9 mouse cellular contexts compared by ENCODE assay signal in genomic region chr11:5314796-5315195, GRCm38 (mm10). TPM values are rescaled to one million over a fixed set of nuclear protein-coding genes. Genes with fewer than 3 reads are reported as not detected.
DNase-seq lines count a peak whose midpoint lies in the region; ATAC-seq and TF ChIP-seq lines count a peak whose summit lies in the region.
"Had no signal": no experiment of that assay in that cellular context is flagged by ENCODE, and none has a peak within 500 bp of the region (broad histone marks: within the 10 kb centered on the region; RNA-seq: fewer than 3 reads in every experiment).

No protein-coding gene starts in this region.

- H3K4me2 ChIP-seq in heart, embryonic 13.5 days, result no peak overlapping the region
- H3K4me2 ChIP-seq in heart, embryonic 11.5 days, result no peak overlapping the region
- H3K4me2 ChIP-seq in forebrain, embryonic 14.5 days (ENCODE audit: low read length), result no peak overlapping the region
- H3K4me2 ChIP-seq: liver, embryonic 13.5 days had no signal

- 0 out of 2 replicates have a peak overlapping the region, but pooled peaks have one; percentile 39 for H3K27ac ChIP-seq in heart, embryonic 13.5 days (replicated peaks)
- no peak overlapping the region for H3K27ac ChIP-seq in heart, embryonic 11.5 days (ENCODE audit: low read depth, low read length)
- H3K27ac ChIP-seq in forebrain, embryonic 14.5 days (ENCODE audit: low read depth, low read length), result peak overlapping the region; percentile 86
- no peak overlapping the region for H3K27ac ChIP-seq in thymus, adult 2 months (ENCODE audit: control insufficient read depth, insufficient read depth, low read length)
- H3K27ac ChIP-seq: liver, embryonic 13.5 days had no signal

- H3K36me3 ChIP-seq in heart, embryonic 13.5 days, result no peaks in the 10 kb centered on the region
- H3K36me3 ChIP-seq in heart, embryonic 11.5 days (ENCODE audit: control insufficient read depth, insufficient read depth, low read length), result no peaks in the 10 kb centered on the region
- no peaks in the 10 kb centered on the region for H3K36me3 ChIP-seq in forebrain, embryonic 14.5 days (ENCODE audit: control insufficient read depth, insufficient read depth, low read length)
- H3K36me3 ChIP-seq in thymus, adult 2 months (ENCODE audit: control insufficient read depth, insufficient read depth, low read length), result no peaks in the 10 kb centered on the region
- H3K36me3 ChIP-seq: liver, embryonic 13.5 days had no signal

- no peaks in the 10 kb centered on the region for H3K27me3 ChIP-seq in heart, embryonic 13.5 days (replicated peaks)
- H3K27me3 ChIP-seq in heart, embryonic 11.5 days (ENCODE audit: control insufficient read depth, insufficient read depth, low read length), result no peaks in the 10 kb centered on the region
- H3K27me3 ChIP-seq in forebrain, embryonic 14.5 days (replicated peaks; ENCODE audit: control insufficient read depth, insufficient read depth, low read length), result no peaks in the 10 kb centered on the region
- no peaks in the 10 kb centered on the region for H3K27me3 ChIP-seq in thymus, adult 2 months (ENCODE audit: control insufficient read depth, insufficient read depth, low read length)
- H3K27me3 ChIP-seq: liver, embryonic 13.5 days had no signal

- H3K4me1 ChIP-seq in heart, embryonic 13.5 days, result peaks cover 63% of the 10 kb centered on the region
- peaks cover 29% of the 10 kb centered on the region for H3K4me1 ChIP-seq in heart, embryonic 11.5 days (ENCODE audit: control insufficient read depth, insufficient read depth, low read length)
- peaks cover 39% of the 10 kb centered on the region for H3K4me1 ChIP-seq in forebrain, embryonic 14.5 days (ENCODE audit: control insufficient read depth, insufficient read depth, low read length)
- H3K4me1 ChIP-seq in thymus, adult 2 months (replicated peaks; ENCODE audit: control insufficient read depth, insufficient read depth, low read length), result peaks cover 3% of the 10 kb centered on the region
- H3K4me1 ChIP-seq: liver, embryonic 13.5 days had no signal

- no peak overlapping the region for H3K9ac ChIP-seq in heart, embryonic 13.5 days
- H3K9ac ChIP-seq in heart, embryonic 11.5 days (ENCODE audit: low read depth, low read length), result no peak overlapping the region
- no peak overlapping the region for H3K9ac ChIP-seq in forebrain, embryonic 14.5 days (ENCODE audit: low read length)
- H3K9ac ChIP-seq: liver, embryonic 13.5 days had no signal

- no peak overlapping the region for H3K4me3 ChIP-seq in heart, embryonic 13.5 days
- H3K4me3 ChIP-seq in heart, embryonic 11.5 days (ENCODE audit: low read depth, low read length), result no peak overlapping the region
- no peak overlapping the region for H3K4me3 ChIP-seq in forebrain, embryonic 14.5 days (ENCODE audit: low read depth, low read length)
- no peak overlapping the region for H3K4me3 ChIP-seq in thymus, adult 2 months (ENCODE audit: control insufficient read depth, insufficient read depth, low read length)
- H3K4me3 ChIP-seq: liver, embryonic 13.5 days had no signal

- DNase-seq in adrenal gland, postnatal 25 days, result peak; percentile 77
- DNase-seq in forebrain, embryonic 14.5 days (ENCODE audit: low spot score), result peak; percentile 83
- DNase-seq in kidney, postnatal 36 days, result peak; percentile 74 to 83
- DNase-seq in lung, postnatal 10 days, result peak; percentile 71
- DNase-seq in thymus, adult 2 months, result no peak
- no peak for DNase-seq in thymus, postnatal 10 days (ENCODE audit: low spot score in 2 of 2)
- DNase-seq: liver, embryonic 13.5 days had no signal

- H3K9me3 ChIP-seq in heart, embryonic 13.5 days, result no peaks in the 10 kb centered on the region
- no peaks in the 10 kb centered on the region for H3K9me3 ChIP-seq in heart, embryonic 11.5 days (replicated peaks; ENCODE audit: control insufficient read depth, low read length)
- H3K9me3 ChIP-seq in forebrain, embryonic 14.5 days (replicated peaks; ENCODE audit: control insufficient read depth, low read length), result no peaks in the 10 kb centered on the region
- H3K9me3 ChIP-seq: liver, embryonic 13.5 days had no signal

- no peak for TF ChIP-seq POLR2A in thymus, adult 2 months (IDR thresholded peaks at IDR 0.05; ENCODE audit: control insufficient read depth, extremely low read depth, insufficient read depth, low read length, poor library complexity)

- no peak for TF ChIP-seq CTCF in thymus, adult 2 months (IDR thresholded peaks at IDR 0.05; ENCODE audit: borderline replicate concordance, control insufficient read depth, extremely low read depth, insufficient read depth, low read length, poor library complexity)

- no peak for ATAC-seq in heart, embryonic 13.5 days (ENCODE audit: extremely low read depth, insufficient number of reproducible peaks, low FRiP score, low TSS enrichment)
- ATAC-seq in heart, embryonic 11.5 days (replicated peaks; ENCODE audit: insufficient number of reproducible peaks, low FRiP score, low TSS enrichment), result no peak
- peak; percentile 56 for ATAC-seq in forebrain, embryonic 14.5 days

RNA-seq across cellular contexts. Expression of gene Kremen1, which starts 53.4 kb away (rescaled TPM):
- polyA plus RNA-seq in heart, embryonic 13.5 days (2015; fragmentation: Nextera tagmentation; extraction: Ambion mirVana), result 29.0 and 29.2 TPM in 2 replicates
- polyA plus RNA-seq in heart, embryonic 11.5 days (2014; fragmentation: Nextera tagmentation; extraction: Ambion mirVana), result 16.3 and 21.7 TPM in 2 replicates
- 17.6 and 23.1 TPM in 2 replicates for total RNA-seq in adrenal gland, postnatal 25 days (2021)
- 2.6 and 3.3 TPM in 2 replicates for polyA plus RNA-seq in forebrain, embryonic 14.5 days (2014; fragmentation: Nextera tagmentation; extraction: Ambion mirVana)
- 170 and 197 TPM in 2 replicates for polyA plus RNA-seq in thymus, adult 2 months (2012; rRNA removed)

Comparison
In these comparisons a context has a peak if more than half of its experiments do, and no peak if none do; other contexts are left out.
1. H3K27ac ChIP-seq: peak in heart, embryonic 13.5 days (single experiment) and forebrain, embryonic 14.5 days (single experiment); none in heart, embryonic 11.5 days (single experiment) and thymus, adult 2 months (single experiment).
2. DNase-seq: peak in adrenal gland, postnatal 25 days (single experiment), forebrain, embryonic 14.5 days (single experiment), kidney, postnatal 36 days (2 of 2) and lung, postnatal 10 days (single experiment); none in thymus, adult 2 months (single experiment) and thymus, postnatal 10 days (0 of 2).